Mouse (Mus musculus) cerebellum, postnatal 14 days (tissue): Measurements from ENCODE around the gene Qars.

Experiments
- DNase-seq, 2 experiments: peaks; one replicate each; pipeline ENCODE4 v3.0.0; 2021; ENCODE audit warnings: mixed read lengths in 2 of 2

The Qars gene

DNA sequence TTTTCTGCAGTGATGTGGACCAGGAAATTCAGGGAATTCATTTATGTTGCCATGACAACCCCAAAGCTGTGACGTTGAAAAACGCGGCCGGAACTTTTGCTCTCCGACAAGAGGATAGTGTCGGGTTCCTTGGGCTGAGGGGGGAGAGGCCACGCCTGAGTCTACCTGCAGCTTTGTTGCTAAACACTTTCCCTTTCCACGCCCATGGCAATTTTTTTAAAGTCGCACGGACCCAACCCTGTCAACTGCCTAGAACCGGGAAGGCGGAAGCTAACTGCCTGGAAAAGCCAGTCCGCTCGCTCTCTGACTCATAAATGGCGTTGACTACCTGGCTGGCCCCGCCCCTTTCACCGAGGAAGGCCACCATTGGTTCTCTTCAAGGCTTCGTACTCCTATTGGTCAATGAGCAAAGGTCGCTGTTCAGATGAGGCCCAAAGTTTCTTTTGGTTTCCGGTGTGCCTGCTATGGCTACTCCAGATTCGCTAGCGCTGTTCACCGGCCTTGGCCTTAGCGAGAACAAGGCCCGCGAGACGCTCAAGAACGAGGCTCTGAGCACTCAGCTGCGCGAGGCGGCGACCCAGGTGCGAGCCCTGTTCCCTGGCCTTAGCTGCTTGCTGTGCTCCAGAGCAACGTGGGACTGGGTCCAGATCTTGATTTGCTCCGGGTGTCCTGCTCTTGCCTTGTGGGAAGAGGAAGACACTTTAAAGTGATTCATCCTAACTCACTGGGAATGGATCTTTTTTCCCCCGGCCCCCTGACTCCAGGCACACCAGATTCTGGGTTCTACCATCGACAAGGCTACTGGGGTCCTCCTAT is at the start of gene Qars:
TSS of gene Qars (plus strand) at position 88 of the 816 bp plus-strand sequence.
- DNase-seq, result peak; percentile 94 to 95

- no peak for DNase-seq
These were observed 47.6 kb upstream of the Qars start for GRCm38 (mm10) chr9:108459939-108460318.

DNA sequence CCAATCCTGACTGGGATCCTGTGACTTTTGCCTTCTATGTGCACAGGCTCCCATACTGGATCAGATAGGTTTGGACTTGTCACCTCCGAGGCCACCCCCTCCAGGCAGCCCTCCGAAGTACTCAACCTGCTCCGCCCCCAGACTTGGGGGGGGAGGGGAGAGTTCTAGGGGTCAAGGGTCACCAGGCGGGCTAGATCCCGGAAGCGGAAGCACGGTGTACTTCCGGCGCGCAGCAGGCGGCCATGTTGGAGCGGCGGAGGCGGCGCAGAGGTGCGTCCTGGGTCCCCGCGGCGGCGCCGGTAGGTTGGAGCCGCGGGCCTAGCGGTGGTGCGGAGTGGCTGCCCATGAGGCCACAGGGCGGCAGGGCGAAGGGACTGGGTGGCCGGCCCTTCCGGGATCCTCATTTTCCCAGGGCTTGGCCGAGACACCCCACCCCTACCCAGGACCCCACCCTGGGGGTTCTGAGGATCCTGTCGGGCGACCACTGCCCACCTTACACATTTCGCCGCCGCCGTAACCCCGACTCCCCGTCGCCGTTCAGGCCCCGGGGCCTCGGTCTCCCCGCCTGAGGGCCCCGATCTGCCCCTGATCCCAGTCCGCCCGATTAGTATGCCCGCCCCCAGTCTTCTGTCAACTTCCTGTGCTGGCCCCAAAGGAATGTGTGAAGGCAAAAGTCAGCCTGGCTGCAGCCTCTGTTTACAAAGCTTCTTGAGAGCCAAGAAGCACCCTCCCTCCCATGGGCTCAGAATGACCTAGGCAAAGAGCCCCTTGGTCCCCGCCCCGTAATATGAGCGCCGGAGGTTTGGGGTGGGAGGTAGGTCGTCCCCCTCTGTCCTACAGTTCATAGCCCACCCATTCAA is 47.0 kb upstream of the Qars start, which contains the start of gene Ccdc71:
TSS of gene Ccdc71 (plus strand) at position 209 of the 860 bp plus-strand sequence.
- peak; percentile 90 to 96 for DNase-seq

DNA sequence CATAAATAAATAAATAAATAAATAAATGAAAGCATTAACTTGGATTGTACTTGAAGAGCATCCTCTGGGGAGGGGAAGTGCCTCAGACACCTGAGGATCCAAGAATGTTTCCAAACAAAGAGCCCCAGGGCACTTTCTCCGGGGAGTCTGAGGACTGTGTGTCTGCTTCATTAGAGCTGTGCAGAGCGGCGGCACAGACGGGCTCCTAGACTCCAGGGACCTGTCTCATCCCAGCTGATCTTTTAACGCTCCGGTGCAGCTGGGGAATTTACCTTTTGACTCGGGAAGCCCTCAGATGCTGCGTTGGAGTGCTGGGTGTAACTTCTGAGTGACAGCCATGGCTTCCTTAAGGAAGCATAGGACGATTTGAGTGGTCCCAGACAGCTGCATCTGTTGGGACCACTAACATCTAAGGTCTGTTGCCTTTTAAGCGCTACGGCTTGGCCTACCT is 46.3 kb upstream of the Qars start, which contains the start of gene Klhdc8b:
TSS of gene Klhdc8b (minus strand) at position 401 of the 451 bp plus-strand sequence.
- DNase-seq, result no peak

- no peak for DNase-seq
These were observed 45.8 kb upstream of the Qars start for GRCm38 (mm10) chr9:108461675-108462074.

DNA sequence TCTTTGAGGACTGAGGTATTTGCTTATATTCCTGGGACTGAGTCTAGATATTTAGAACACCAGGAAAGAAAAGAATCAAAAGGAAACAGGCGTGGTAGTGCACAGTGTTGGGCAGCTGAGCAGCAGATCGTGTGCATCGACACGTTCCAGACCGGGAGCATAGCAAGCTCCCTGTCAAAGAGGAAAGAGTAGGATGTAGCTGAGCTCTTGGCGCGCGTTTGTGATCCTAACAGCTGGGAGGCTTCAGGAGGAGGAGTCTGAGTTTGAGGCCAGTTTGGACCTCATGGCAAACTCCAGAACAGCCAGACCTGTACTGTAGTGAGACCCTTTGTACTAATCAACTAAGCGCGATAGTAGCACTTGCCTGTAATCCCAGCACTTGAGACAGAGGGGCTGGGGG is 45.3 kb upstream of the Qars start:
- DNase-seq, result no peak

- DNase-seq, result no peak
These were observed 43.8 kb upstream of the Qars start for GRCm38 (mm10) chr9:108463713-108464112.

DNA sequence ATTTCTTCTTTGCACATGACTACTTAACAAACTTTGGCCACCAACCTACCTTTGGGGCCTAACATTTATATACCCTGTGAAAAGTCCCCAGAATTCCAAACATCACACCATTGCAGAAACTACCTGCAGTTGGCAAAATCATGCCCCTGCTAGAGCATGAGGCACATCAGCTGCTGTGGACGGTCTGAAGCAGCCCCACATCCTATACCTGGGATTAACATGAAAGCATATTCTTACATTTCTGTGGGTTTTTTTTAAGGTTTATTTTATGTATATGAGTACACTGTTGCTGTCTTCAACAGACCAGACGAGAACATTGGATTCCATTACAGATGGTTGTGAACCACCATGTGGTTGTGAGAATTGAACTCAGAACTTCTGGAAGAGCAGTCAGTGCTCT is 41.3 kb upstream of the Qars start:
- DNase-seq, result no peak

DNA sequence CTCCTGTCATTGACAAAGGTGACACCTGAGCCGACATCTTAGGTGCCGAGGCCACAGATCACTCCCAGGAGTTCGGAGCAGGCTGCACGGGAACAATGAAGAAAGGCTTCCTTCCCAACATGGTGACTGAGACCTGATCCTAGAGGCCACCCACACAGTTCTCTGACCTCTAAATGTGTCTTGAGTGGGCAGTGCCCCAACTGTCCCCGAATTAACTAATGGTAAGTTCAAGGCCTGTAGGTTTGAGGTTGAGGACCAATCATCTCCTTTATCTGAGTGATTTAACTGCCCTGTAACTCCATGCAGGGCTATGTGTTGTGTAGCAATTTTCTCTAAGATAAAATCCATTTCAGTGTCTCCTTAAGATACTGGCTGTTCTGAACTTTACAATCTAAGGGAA is 38.1 kb upstream of the Qars start:
- no peak for DNase-seq

- no peak for DNase-seq
These were observed 37.7 kb upstream of the Qars start for GRCm38 (mm10) chr9:108469845-108470244.

GRCm38 (mm10) chr9:108474528-108474927 is 33.0 kb upstream of the Qars start:
- DNase-seq, result no peak

DNA sequence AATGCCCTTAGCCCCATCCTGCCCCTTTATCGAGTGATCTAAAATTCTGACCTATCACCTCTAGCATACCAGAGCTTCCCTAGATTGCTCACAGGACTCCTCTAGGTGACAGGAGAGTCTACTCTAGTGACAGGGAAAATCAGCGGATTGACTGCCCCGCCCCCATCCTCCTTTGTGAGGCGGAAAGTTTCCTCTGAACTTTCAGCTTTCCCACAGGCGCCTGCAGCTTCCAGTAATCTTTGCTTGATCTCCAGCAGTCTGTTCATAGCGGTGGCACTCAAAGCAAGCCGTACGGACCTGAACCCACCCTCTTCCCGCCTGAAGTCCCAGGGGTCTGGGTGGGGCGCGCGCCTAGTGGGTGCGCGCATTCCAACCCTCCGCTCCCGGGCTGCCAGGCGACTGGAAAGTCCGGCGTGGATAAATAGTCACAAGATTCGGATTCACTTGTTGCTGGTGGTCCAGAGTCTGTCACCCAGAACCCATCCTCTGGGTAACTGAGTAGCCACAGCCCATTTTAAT is 28.8 kb upstream of the Qars start:
- peak in 1 of 2 experiments; percentile 30 for DNase-seq

DNA sequence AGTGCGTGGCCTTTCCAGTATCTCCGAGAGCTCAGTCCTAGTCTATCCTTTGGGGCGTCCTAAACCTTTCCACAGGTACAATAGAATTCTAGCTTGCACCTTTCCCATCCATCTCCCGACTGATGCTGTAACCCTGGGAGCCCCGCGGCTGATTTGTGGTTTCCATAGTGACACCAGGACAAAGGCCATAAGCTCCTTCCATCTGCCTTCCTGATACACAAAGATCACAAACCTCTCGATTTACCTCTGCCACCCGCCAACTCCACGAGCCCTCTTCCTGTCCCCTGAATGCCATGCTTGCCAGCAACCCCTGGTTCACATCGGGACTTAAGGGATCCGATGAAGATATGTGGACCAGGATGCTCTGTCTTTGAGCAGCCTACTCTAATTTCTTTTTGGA is 28.3 kb upstream of the Qars start:
- no peak for DNase-seq

DNA sequence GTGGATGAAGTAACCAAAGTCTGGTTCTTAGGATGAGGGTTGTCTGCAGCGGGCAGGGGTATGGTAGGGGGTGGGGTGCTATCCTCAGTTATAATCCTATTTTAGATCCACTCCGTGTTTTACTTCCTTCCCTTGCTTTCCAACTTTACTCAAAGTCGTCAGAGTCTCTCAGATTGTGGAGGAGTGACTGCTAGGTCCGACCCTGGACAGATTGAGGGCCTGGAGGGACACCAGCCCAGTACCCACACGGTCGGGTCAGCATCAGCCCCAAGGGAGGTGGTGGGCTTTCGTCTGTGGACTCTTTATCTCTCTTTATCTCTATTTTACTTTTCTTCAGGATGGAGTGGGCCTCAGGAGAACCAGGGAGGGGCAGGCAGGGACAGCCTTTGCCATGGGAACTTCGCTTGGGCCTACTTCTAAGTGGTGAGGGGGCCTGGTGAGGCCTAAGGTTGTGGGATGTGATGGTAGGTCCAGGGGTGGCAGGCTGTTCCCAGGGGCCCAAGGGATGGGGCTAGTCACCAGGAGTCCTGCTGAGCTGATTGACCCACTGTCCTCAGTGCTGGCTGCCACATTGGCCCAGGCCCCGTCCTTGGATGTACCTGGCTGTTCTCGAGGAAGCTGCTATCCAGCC is 27.7 kb upstream of the Qars start, which contains the start of gene Lamb2:
TSS of gene Lamb2 (plus strand) at position 16 of the 631 bp plus-strand sequence.
- DNase-seq, result peak in 1 of 2 experiments; percentile 2

- DNase-seq, result no peak
These were observed 26.5 kb upstream of the Qars start for GRCm38 (mm10) chr9:108480813-108481519.

GRCm38 (mm10) chr9:108481520-108482210 is 25.8 kb upstream of the Qars start:
- no peak for DNase-seq

GRCm38 (mm10) chr9:108483051-108483790 is 24.3 kb upstream of the Qars start:
- DNase-seq, result peak in 1 of 2 experiments; percentile 1

GRCm38 (mm10) chr9:108484021-108484420 is 23.5 kb upstream of the Qars start:
- no peak for DNase-seq

DNA sequence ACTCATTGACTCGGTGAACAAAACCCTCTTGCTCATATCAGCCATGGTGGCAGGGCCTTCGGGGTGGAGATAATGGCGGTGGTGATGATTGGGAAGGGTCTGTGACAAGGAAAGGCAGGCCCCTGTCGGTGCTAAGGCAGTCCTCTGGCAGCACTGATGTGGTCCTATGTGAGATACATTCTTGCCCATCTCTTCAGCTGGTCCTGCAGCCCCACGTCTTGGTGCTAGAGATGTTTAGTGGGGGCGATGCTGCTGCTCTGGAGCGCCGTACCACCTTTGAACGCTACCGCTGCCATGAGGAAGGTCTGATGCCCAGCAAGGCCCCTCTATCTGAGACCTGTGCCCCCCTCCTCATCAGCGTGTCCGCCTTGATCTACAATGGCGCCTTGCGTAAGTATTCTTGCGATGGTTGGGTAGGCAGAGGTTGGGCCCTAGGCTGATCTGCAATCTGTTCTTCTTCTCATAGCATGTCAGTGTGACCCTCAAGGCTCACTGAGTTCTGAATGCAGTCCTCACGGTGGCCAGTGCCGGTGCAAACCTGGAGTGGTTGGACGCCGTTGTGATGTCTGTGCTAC is 22.1 kb upstream of the Qars start:
- DNase-seq, result no peak

DNA sequence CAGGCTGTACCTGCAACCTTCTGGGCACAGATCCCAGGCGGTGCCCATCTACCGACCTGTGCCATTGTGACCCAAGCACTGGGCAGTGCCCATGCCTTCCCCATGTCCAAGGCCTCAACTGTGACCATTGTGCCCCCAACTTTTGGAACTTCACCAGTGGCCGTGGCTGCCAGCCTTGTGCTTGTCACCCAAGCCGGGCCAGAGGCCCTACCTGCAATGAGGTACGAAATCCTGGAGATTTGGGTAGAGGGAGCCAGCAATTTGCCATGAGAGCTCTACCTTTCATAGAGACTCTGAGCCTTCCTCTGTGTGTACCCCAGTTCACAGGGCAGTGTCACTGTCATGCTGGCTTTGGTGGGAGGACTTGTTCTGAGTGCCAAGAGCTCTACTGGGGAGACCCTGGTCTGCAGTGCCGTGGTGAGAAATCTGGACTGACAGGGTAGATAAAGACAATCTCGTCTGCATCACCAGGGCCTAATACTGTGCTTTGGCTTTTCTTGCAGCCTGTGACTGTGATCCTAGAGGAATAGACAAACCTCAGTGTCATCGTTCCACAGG is 20.5 kb upstream of the Qars start:
- DNase-seq, result no peak
